Mouse (Mus musculus) lung, embryonic 16.5 days (tissue): Measurements from ENCODE around the gene Fkbp10. TPM values are rescaled to one million over a fixed set of nuclear protein-coding genes. Genes with fewer than 3 reads are reported as not detected.

Source experiments
- ATAC-seq: fragments of 200-750 bp; cut with Nextera tagmentation; 2 replicates; pipeline ENCODE4 v1.8.0; 2017; ENCODE audit warnings: low read depth, mild to moderate bottlenecking, moderate library complexity
- H3K27ac ChIP-seq: fragments of 300-500 bp; sonication (generic); 2 replicates; pipeline ENCODE4 v1.5.1; 2014; ENCODE audit warnings: mild to moderate bottlenecking, control low read depth, low read length
- H3K27me3 ChIP-seq: fragments of 300-500 bp; sonication (generic); 2 replicates; pipeline ENCODE4 v1.6.1; 2014; ENCODE audit warnings: low read depth, low read length, mixed read lengths; ENCODE audit not compliant: control insufficient read depth, insufficient read depth
- H3K36me3 ChIP-seq: fragments of 300-500 bp; sonication (generic); 2 replicates; pipeline ENCODE4 v1.6.1; 2014; ENCODE audit warnings: low read length; ENCODE audit not compliant: control insufficient read depth, insufficient read depth
- H3K4me1 ChIP-seq: fragments of 300-500 bp; sonication (generic); replicated peaks from 2 replicates; pipeline ENCODE4 v1.6.1; 2014; ENCODE audit warnings: low read length, mixed read lengths; ENCODE audit not compliant: control insufficient read depth, insufficient read depth
- H3K4me2 ChIP-seq: fragments of 300-500 bp; sonication (generic); 2 replicates; pipeline ENCODE4 v1.6.1; 2014; ENCODE audit warnings: low read depth, low read length, control low read depth
- H3K4me3 ChIP-seq: fragments of 300-500 bp; sonication (generic); 2 replicates; pipeline ENCODE4 v1.5.1; 2014; ENCODE audit warnings: mild to moderate bottlenecking, low read length, control low read depth
- H3K9ac ChIP-seq: fragments of 300-500 bp; sonication (generic); 2 replicates; pipeline ENCODE4 v1.6.1; 2014; ENCODE audit warnings: low read length, control low read depth
- H3K9me3 ChIP-seq: fragments of 300-500 bp; sonication (generic); 2 replicates; pipeline ENCODE4 v1.6.1; 2016; ENCODE audit warnings: low read length; ENCODE audit not compliant: control insufficient read depth
- WGBS: fragments of 180-500 bp; shearing (Covaris S2); extraction: QIAGEN DNeasy Blood & Tissue Kit; methylation state at CpG from one replicate; pipeline ENCODE4 v1.1.7; 2014; 5-methylcytosine and 5-hydroxymethylcytosine counted together
- polyA plus RNA-seq: library from polyadenylated mRNA; unstranded; fragments of >200 nt; fragmentation: Nextera tagmentation; extraction: Ambion mirVana; gene quantifications from 2 replicates; pipeline ENCODE4 v1.2.1, GENCODE M21; 2015

Gene Fkbp10
- polyA plus RNA-seq, 1 experiment from 2014 or later: 152 TPM

DNA sequence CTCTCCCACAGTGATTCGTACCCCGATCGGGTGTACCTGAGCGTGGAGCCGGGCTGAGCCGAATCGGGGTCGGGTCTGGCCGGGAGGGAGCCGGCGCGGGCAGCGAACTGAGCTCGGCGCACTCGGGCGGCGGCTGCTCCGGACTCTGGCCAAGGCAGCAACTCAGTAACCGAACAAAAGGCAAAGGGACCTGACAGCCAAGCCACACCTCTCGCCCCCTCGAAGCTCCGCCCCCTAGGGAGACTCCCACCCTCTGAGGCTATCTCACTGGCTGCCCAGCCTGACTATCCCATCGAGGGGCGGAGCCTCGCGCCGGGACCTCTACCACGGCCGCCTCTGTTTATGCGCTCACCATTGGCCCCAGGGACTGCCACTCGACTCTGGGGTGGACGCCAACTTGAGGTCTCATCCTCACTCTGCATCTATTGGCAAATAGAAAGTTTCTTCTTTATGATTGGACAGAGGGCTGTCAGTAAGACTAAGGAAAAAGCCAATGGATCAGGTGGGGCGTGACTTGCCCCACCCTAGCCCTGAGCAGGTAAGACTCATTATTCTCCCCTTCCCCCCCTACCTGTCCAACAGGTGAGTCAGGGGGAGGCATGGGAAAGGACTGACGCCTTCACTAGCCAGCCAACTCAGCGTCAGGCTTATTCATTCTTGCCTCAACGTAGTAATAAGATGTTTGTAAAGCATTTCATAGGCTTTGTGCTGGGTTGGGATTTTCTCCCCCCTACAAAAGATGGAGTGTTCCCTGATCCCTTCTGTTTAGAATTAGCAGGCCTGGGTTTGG lies 17.7 kb upstream of the Fkbp10 start, which contains the start of gene Jup:
Gene Jup (minus strand): TSS at position 164 of the 790 bp plus-strand sequence.
- peak within 1 kb of the TSS; percentile 88 for H3K9ac ChIP-seq
- H3K4me3 ChIP-seq: peak within 1 kb of the TSS; percentile 86
- no peaks in the 10 kb centered on the region for H3K36me3 ChIP-seq
- WGBS: under 1% methylated on average over 35 of the region's 37 CpGs
- peak within 1 kb of the TSS; percentile 93 for H3K27ac ChIP-seq
- peak; percentile 97 for ATAC-seq
- H3K4me1 ChIP-seq: peaks cover 57% of the 10 kb centered on the region
- H3K27me3 ChIP-seq: no peaks in the 10 kb centered on the region
- peak within 1 kb of the TSS; percentile 59 for H3K4me2 ChIP-seq
- H3K9me3 ChIP-seq: no peaks in the 10 kb centered on the region

- H3K4me2 ChIP-seq: no peak overlapping the region
- no peaks in the 10 kb centered on the region for H3K27me3 ChIP-seq
- ATAC-seq: no peak
- no peak overlapping the region for H3K4me3 ChIP-seq
- 87% methylated on average over 7 of the region's 7 CpGs for WGBS
- H3K9me3 ChIP-seq: no peaks in the 10 kb centered on the region
- H3K27ac ChIP-seq: peak overlapping the region; percentile 53; the same call in 1 of the 2 replicates
- peaks cover 54% of the 10 kb centered on the region for H3K4me1 ChIP-seq
- H3K9ac ChIP-seq: no peak overlapping the region
- no peaks in the 10 kb centered on the region for H3K36me3 ChIP-seq
Observed at GRCm38 (mm10) chr11:100398517-100398916, 17.0 kb upstream of the Fkbp10 start.

- Histone ChIP-seq H3K9ac (no peak overlapping the region), H3K27me3 (no peaks in the 10 kb centered on the region), H3K4me3 (no peak overlapping the region), H3K36me3 (no peaks in the 10 kb centered on the region), H3K27ac (no peak overlapping the region), H3K4me2 (0 out of 2 replicates have a peak overlapping the region, but pooled peaks have one; percentile 18), H3K9me3 (no peaks in the 10 kb centered on the region), H3K4me1 (peaks cover 48% of the 10 kb centered on the region)
- WGBS: 70% methylated on average over 9 of the region's 9 CpGs
- ATAC-seq: no peak
Observed at GRCm38 (mm10) chr11:100399320-100399719, 16.2 kb upstream of the Fkbp10 start.

DNA sequence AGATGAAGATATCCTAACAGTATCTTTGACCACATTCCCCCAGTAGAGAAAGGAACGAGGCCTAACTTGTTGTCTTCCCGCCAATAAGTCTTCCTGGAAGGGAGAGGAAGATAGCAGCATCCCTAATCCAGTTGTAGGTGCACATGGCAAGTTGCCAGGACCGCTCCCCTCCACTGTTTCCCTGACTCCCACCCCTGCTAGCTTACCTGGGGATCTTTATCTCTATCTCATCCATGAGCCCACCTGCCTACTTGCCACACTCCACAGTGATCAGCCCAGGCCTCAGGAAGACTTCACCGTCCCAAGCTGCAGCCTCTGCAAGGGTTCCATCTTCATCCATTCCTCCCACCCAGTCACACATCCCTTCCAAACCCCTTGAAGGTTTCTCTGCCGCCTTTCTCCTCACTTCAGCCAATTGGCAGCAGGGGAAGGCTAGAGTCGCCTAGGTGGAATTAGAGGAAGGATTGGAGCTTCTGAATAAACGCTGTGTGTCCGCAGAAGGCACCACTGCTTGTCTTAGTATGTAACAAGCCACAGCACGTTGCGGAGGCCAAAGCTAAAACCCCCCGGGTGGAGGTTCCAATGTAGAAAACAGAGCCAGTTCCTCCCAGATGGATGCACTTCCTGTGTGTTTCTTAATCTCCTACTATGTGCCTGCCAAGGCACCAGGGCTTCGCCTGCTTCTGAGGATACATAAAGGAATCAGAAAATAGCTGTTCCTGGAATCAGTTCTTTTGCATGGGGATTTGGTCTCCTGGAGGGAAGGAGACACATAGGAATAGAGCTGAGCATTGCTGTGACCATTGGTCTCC lies 15.6 kb upstream of the Fkbp10 start:
- no peaks in the 10 kb centered on the region for H3K36me3 ChIP-seq
- no peaks in the 10 kb centered on the region for H3K9me3 ChIP-seq
- no peak overlapping the region for H3K4me3 ChIP-seq
- H3K9ac ChIP-seq: no peak overlapping the region
- ATAC-seq: no peak
- no peak overlapping the region for H3K4me2 ChIP-seq
- H3K27me3 ChIP-seq: no peaks in the 10 kb centered on the region
- 0 out of 2 replicates have a peak overlapping the region, but pooled peaks have one; percentile 26 for H3K27ac ChIP-seq
- WGBS: 65% methylated on average over 12 of the region's 12 CpGs
- peaks cover 43% of the 10 kb centered on the region for H3K4me1 ChIP-seq

- ATAC-seq: no peak
- Histone ChIP-seq H3K27me3 (no peaks in the 10 kb centered on the region), H3K36me3 (no peaks in the 10 kb centered on the region), H3K9ac (no peak overlapping the region), H3K4me1 (peaks cover 34% of the 10 kb centered on the region), H3K9me3 (no peaks in the 10 kb centered on the region), H3K4me2 (no peak overlapping the region), H3K4me3 (no peak overlapping the region), H3K27ac (no peak overlapping the region)
- WGBS: 75% methylated on average over 6 of the region's 6 CpGs
Observed at GRCm38 (mm10) chr11:100400842-100401241, 14.7 kb upstream of the Fkbp10 start.

GRCm38 (mm10) chr11:100402240-100402639 lies 13.3 kb upstream of the Fkbp10 start:
- ATAC-seq: no peak
- peaks cover 29% of the 10 kb centered on the region for H3K4me1 ChIP-seq
- H3K9ac ChIP-seq: no peak overlapping the region
- H3K36me3 ChIP-seq: no peaks in the 10 kb centered on the region
- peak overlapping the region; percentile 90 for H3K27ac ChIP-seq
- no peak overlapping the region for H3K4me3 ChIP-seq
- 21% methylated on average over 6 of the region's 6 CpGs for WGBS
- H3K27me3 ChIP-seq: no peaks in the 10 kb centered on the region
- H3K9me3 ChIP-seq: no peaks in the 10 kb centered on the region
- H3K4me2 ChIP-seq: no peak overlapping the region

DNA sequence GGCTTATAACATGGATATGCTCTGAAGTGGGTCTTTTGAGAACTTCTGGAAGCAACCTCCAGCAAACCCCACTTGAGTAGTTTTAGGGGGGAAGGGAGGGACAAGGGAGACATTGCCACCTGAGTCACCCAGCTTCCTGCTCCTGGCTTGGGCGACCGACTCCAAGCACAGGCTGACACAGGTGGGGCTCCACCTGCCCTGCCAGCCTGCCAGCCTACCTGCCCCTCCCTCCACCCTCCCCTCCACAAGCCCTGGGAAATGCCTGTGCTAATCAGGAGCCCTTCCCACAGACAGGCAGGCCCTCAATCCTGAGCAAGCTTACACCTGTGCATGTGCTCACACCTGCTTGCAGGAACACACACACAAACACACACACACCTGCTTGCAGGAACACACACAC lies 12.8 kb upstream of the Fkbp10 start:
- H3K27ac ChIP-seq: peak overlapping the region; percentile 90
- H3K36me3 ChIP-seq: no peaks in the 10 kb centered on the region
- no peak overlapping the region for H3K4me3 ChIP-seq
- H3K4me2 ChIP-seq: no peak overlapping the region
- H3K9ac ChIP-seq: no peak overlapping the region
- H3K9me3 ChIP-seq: no peaks in the 10 kb centered on the region
- H3K27me3 ChIP-seq: no peaks in the 10 kb centered on the region
- H3K4me1 ChIP-seq: peaks cover 29% of the 10 kb centered on the region
- ATAC-seq: peak; percentile 49
- 50% methylated on average over 2 of the region's 2 CpGs for WGBS

DNA sequence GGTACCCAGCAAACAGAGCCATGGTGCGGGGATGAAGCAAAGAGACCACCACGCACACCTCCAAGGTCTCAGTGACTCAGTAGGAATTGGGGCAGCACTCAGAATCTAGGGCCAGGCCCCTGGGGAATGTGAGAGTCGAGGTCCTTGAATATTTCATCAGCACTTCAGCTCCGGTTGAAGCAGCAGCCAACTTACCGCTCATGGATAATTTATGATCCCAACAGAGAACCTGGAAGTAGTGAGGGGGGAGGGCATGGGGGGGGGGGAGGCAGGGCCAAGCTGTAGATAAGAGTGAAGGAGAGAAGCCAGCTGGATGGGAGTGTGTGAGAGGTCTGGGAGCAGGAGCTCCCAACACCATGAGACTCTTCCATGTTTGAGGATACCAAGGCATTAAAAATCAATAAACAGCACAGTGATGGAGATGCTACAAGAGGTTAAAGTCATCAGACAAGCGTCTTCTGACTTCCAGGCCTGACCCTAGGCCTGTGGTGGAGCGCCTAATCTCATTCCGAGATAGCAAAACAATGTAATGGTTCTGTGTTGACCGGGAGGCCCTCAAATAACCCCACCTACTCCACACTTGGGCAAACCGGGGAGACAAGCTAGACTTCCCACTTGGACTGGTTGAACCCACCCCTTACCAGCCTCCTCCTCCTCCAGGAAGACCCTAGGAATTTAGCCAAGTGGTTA lies 11.9 kb upstream of the Fkbp10 start:
- Histone ChIP-seq H3K4me3 (no peak overlapping the region), H3K27me3 (no peaks in the 10 kb centered on the region), H3K4me1 (peaks cover 22% of the 10 kb centered on the region), H3K9me3 (no peaks in the 10 kb centered on the region), H3K27ac (peak overlapping the region; percentile 90), H3K4me2 (no peak overlapping the region), H3K36me3 (no peaks in the 10 kb centered on the region), H3K9ac (no peak overlapping the region)
- 29% methylated on average over 10 of the region's 10 CpGs for WGBS
- peak; percentile 49 for ATAC-seq
